Mouse (Mus musculus): ENCODE results near the gene Bbs10.

The Bbs10 gene

DNA sequence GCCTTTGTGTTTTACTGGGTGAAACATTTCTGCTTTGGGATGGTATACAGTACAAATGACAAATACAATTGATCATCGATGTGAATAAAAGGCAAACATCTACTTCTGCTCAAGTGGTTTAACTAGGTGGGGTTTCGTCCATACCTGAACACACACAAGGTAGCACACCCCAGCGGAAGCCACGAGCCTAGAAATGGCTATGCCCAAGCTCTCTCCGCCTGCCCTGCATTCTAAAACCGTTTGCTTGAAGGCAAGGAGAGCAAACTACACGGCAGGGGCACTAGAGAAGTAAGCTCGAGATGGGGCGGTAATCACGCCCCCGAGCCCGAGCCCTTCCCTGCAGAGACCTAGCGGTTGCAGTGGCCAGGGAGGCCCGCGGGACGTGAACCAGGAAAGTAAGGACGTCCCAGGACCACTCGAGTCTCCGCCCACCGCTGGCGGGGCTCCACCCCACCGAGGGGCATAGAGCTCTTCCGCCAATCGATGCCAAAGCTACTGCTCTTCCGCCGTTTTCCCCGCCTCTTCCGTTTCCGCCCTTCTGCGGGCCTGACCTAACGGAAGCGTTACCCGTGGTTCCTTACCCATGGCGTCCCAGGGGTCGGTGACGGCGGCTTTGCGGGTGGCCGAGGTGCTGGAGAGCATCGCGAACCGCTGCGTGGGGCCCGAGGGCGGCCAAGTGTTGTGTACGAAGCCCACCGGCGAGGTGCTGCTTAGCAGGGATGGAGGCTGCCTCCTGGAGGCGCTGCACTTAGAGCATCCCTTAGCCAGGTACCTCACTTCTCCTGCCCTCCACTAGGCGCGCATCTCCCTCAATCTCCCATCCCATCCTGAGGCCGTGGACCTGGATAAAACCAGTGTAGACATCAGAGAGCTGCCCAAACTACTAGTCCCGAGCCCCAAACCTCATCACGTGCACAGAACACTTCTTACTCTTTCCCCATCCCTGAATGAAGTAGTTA is at the start of gene Bbs10:
TSS of gene Bbs10 (plus strand) at position 540 of the 959 bp plus-strand sequence.
- peak; percentile 93 for DNase-seq (ENCODE audit: low read depth)

DNA sequence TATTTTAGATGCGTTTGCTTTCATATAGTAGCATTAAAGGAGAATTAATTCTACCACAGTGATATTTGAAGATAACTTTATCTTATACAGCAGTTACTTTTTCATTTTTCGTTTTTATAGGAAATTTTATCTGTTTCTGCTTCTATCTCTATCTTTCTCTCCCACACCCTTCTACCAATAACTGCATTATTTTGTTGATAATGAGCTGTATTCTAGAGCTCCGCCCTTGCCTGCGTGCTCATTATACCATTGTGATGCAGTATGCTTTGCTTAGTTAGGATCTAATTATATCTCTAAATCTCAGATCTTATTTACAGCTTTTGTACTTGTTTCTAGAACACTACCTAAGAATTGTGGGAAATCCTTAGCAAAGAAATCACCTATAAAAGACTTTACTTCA is 48.3 kb upstream of the Bbs10 start:
- no peak for DNase-seq (ENCODE audit: low read depth)

DNA sequence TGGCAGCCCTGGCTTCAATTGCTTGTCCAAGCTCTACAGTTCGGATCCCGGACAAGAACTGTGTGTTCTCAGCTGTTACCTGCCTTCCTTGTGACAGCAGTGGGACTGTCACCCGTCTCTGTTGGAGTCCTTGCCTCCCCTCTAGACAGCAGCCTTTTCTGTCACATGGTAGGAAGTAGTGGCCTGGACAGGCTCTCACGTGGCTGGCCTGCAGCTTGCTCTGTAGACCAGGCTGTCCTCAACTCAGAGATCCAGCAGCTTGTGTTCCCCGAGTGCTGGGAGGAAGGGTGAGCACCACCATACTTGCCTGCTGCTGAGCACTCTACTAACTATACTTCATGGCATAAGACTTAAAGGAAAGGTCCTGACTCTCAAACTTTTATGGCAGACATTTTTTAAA is 46.8 kb upstream of the Bbs10 start:
- DNase-seq (ENCODE audit: low read depth) = no peak

DNA sequence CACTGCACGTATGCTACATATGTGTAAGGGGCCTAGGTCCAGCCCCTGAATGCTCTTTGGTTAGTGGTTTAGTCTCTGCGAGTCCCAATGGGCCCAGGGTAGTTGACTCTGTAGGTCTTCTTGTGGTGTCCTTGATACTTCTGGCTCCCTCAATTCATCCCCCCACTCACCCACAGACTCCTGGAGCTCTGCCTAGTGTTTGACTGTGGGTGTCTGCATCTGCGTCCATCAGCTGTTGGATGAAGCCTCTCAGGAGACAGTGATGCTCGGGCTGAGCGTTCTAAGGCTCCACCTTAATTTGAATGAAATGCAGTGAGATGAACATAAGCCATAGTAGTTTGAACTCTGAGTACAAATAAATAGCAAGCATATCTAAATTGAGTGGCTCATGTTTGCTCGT is 43.3 kb upstream of the Bbs10 start:
- DNase-seq (ENCODE audit: low read depth) = no peak

DNA sequence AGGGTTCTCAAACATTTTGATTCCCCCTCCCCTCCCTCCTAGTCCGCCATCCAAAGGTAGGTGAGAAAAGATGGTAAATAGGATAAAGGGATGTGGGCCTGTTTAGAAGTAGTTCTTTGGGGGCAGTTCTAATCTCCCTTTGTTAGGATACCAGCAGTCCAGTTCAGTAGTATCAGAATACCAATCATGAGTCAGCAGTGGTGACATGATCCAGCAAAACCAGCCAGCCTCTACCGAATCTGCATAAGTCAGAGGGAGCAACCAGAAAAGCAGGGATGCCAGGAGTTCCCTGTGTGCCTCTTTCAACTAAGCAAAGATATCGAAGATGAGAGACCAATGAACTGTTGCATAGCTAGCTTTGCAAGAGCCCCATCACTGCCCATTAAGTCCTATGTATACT is 42.3 kb upstream of the Bbs10 start:
- no peak for DNase-seq (ENCODE audit: low read depth)

DNA sequence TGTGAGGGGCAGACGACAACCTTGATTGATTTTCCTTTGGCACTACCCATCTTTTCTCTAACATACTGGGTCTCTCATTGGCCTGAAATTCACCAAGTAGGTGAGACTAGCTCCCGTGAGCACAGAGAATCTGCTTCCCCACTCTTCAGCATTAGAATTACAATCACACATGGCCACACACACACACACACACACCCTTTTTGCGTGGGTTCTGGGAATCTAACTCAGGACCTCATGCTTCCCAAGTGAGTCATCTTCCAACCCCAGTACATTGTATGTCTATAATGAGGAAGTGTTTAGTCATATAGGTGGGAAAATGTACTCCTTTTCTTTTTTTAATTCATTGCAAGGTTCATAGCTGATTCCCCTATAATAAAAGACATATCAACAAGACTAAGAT is 41.1 kb upstream of the Bbs10 start:
- no peak for DNase-seq (ENCODE audit: low read depth)

DNA sequence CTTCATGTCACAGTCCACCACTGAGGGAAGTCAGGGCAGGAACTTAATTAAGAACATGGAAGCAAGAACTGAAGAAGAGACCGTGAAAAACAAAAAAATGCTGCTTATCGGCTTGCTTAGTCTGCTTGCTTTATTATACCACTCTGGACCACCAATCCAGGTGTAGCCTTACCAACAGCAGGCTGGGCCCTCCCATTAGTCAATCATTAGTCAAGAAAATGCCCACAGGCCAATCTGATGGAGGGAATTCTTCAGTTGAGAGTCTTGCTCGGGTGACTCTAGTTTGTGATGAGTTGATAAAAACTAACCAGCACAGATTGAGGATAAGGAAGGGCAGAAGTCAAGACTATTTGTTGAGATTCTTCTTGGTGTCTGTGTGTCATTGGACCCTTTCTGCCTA is 40.2 kb upstream of the Bbs10 start:
- DNase-seq (ENCODE audit: low read depth) = no peak

DNA sequence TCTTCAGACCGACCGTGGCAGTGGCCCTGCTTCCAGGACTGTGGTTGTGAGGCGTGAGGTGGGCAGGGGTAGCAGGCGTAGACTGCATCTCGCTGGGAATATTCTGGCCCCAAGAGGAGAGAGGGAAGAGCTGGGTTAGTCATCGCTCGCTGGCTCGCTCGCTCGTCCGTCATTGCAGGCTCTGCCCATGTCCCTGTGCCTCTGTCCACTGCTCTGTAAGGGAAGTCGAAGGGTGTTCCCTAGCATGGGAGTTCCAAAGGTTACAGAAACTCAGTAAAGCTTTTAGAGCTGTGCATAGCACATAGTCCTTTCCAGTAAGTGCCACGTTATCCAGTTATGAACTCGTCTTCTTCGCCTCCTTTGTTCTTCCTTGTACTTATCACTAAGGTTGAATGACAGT is 26.8 kb upstream of the Bbs10 start:
- DNase-seq (ENCODE audit: low read depth) = no peak

DNA sequence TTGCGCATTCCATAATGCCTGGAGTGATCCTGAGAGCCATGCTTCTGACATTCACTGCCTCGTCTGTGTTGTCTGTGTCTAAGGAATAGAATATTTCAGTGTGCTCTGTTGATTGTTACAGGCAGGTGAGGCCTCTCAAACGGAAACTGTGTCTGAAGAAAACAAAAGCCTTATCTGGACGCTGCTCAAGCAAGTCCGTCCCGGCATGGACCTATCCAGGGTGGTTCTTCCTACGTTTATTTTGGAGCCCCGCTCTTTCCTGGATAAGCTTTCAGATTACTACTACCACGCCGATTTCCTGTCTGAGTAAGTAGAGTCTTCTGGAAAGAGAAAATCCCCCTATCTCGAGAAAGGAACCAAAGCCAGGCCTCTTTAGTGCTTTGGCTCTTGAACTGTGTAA is 25.6 kb upstream of the Bbs10 start:
- no peak for DNase-seq (ENCODE audit: low read depth)

DNA sequence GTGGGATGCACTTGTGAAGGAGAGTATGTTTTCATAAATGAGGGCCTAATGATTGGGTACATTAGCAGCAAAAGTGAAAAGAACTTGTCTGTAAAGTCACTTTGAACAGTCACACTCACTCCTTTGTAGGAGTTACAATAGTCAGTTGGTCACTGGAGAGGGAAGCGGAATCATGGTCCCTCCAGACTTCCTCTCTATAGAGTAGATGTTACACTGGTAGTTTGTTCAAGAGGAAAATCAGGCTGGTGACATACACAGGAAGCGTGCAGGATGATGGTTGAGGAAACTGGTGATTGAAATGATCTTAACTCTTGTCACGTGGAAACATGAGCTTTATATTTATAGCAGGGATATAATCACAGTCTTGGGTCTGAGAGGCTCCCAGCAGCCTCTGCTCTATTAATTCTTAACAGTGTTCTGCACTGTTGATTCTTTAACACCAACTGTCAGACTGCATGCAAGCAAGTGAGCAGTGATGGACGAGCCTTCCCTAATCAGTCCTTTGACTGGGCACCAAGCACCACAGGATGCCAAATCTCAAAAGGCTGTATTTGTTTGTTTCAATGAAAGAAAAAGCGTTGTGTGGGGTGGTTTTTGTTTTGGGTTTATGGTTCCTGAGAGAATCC is 24.9 kb upstream of the Bbs10 start:
- no peak for DNase-seq (ENCODE audit: low read depth)

DNA sequence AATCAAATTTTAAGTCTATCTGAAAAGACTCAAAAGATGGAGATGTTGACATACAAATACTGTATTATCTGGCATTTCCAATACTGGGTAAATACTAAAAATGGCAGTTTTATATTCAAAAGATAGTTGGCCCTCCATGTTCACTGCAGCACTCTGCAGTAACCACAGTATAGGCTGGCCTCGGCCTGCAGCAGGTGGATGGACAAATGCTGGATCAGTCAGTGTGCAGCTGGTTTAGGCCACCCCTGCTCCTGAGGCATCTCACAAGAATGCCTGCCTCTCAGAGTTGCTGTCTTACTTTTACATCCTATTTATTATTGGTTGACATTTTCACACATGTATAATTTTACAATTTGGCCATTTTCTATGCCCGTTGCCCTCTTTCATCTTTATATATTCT is 22.7 kb upstream of the Bbs10 start:
- DNase-seq (ENCODE audit: low read depth) = no peak

DNA sequence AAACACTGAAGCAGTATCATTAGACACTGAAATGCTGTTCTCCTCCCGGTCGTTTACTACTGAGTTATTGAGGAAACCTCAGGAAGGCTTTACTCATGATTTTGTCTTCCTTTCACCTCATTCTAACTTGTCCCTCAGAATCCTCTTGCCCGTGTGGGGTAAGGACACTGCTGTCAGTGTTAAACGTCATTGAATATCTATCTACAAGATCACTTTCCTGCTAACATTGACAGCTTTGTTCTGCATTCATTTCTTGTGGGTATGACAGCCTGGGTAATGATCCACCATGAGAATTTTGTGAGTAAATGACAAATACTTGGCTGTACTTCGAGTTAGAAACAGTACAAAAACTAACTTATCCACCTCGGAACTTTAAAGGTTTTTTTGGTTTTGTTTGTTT is 848 bp upstream of the Bbs10 start:
- DNase-seq (ENCODE audit: low read depth) = no peak

DNA sequence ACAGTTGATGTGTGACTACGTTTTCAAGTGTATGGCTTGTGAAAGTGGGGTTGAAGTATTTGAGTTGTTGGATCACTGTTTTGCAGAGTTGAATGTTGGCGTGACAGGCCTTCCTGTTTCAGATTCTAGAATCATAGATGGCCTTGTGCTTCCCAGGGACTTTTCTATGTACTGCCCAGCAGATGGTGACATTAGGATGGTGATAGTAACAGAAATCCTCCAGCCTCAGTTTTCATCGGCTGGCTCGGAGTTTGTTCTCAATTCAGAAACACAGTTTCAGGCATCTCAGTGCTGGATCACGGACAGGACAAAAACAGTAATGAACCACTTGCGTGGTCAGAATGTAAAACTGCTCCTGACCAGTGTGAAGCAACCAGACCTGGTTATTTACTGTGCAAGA is 1.1 kb downstream of the Bbs10 start:
- DNase-seq (ENCODE audit: low read depth) = no peak

DNA sequence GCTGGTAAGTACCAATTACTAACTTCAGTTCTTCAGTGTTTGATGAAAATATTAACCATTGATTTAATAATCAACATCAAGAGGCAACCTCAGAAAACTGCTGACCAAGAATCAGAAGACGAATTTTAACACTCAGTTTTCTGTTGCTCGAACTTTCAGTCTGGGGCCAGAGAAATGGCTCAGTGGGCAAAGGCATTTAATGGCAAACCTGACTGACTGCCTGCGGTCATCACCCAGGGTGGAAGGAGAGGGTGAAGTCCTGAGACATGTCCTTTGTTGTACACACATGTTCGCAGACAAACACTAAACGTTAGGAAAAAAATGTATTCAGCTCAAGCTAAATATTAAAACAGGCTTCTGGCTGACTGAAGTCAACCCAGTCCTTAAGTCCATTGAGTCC is 2.6 kb downstream of the Bbs10 start:
- DNase-seq (ENCODE audit: low read depth) = no peak

DNA sequence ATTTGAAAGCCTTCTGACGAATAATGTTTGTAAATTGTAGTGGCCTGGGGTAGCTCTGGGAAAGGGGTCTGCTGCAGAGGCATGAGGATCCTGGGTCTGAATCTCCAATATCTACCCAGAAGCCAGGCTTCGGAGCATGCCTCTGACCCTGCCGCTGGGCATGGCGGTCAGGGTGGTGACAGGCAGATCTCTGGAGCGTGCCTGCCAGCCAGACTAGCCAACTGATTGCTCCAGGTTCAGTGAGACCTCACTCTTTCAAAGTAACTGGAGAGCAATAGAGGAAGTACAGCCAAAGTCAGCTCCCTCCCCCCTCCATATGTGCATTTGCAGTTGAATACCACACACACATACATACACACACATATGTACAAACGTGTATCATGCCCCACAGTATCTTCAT is 4.0 kb downstream of the Bbs10 start:
- no peak for DNase-seq (ENCODE audit: low read depth)

DNA sequence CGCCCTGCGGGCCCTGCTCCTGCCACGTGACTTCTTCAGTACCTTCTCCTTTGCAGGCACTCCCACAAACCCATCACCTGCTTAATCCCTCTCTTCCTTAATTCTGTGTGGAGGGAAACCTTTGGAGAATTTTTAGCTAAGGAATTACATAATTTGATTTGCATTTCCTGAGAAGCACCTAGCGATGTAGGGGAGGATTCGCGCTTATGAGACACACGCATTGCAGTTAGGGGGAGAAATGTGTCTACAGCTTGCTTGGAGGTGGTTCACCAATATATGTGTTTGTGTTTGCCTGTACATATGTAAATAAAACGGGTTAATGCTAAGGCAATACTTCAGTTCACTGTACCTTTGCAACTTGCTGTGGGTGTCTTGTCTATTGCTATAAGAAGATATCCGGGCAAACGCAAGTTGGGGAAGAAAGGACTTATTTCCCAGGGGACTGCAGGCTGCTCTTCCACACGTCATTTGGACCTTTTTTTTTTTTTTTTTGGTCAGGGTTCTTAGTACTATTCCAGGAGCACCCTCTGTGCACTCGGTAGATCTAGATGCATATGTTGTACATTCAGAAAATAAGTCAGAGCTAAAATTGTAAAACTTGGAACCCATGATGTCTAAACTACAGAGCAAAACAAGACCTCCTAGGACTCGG is 10.5 kb downstream of the Bbs10 start:
- no peak for DNase-seq (ENCODE audit: low read depth)

DNA sequence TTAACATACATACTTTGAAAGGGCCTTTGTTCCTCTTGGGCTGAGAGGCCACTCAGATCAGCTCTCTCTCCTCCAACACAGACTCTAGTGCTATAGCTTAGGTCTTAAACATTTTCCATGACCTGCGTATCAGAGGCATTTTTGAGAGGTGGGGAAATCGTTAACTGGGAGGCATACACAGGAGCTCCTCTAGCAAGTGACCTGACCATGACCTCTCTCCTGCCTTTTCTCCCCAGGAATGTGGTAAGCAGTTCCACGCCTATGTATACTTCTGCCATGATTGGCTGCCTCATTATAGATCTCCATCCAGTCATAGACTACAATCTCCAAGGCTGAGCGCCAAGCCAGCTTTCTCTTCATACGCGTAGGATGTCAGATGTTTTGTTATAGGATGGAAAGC is 14.8 kb downstream of the Bbs10 start:
- no peak for DNase-seq (ENCODE audit: low read depth)

DNA sequence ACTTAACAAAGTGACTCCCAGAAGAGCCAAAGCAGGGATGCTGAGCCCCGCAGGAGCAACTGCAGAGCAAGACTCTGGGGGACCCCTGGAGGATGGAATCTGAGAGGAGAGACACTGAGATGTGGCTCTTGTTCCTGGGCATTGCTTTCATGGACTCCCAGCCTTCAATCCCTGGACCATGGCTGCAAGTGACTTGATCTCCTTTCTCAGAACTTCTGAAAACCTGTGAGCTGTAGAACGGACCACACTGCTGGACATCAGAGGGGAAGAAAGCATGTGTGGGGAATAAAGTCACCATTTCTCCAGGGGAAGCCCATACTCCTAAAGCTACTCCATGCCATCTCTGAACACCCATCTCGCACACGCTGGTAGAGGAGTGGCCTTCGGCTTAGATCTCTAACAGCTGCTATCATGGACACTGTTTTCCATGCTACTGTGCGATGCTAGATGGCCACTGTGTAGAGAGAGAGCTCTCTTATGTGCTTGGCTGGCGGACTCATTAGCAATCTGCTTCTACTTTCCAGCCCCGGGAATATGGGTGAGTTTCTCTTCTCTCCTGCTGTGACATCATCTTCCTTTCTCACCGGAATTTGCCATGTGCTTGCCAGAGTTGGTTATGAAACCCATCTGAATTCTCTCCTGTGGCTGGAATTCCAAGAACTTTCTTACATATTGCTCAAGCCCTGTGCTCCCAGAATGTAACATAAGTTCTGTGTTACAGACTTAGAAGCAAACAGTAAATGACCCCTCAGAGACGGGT is 16.3 kb downstream of the Bbs10 start:
- DNase-seq (ENCODE audit: low read depth) = no peak

DNA sequence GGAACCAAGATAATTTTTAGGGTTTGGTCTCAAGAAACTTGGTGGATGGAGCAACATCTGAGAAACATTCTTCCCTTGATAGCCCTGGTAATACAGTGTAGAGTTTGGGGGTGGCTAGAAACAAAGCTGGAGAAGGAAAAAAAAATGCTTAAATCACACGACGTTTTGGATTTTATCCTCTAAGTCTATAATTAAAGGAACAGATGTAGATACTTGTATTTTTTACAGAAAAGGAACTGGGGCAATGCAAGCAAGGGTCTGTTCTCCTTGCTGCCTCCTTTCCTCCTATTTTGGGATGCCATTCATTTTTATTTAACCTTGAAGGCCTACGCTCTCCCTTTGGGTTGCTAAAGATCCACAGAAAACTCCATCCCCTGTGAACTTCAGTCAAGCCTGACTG is 17.5 kb downstream of the Bbs10 start:
- no peak for DNase-seq (ENCODE audit: low read depth)

DNA sequence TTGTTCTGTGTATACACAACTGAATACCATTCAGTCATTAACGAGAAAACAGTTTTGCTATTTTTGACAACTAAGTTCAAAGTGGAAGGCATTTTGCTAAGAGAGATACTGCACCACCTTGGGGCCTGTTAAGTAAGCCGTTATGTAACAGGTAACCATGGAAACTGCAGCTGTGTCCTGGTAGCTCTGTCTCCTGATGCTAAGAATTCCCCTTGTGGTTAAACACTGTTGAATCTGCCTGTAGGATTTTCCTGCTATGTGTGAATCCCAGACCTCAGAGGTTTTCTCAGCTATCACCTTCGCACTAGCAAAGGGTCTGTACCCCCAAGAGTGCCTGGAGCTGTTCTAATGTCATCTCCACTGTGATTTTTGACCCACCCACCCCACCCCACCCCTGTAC is 19.5 kb downstream of the Bbs10 start:
- no peak for DNase-seq (ENCODE audit: low read depth)

DNA sequence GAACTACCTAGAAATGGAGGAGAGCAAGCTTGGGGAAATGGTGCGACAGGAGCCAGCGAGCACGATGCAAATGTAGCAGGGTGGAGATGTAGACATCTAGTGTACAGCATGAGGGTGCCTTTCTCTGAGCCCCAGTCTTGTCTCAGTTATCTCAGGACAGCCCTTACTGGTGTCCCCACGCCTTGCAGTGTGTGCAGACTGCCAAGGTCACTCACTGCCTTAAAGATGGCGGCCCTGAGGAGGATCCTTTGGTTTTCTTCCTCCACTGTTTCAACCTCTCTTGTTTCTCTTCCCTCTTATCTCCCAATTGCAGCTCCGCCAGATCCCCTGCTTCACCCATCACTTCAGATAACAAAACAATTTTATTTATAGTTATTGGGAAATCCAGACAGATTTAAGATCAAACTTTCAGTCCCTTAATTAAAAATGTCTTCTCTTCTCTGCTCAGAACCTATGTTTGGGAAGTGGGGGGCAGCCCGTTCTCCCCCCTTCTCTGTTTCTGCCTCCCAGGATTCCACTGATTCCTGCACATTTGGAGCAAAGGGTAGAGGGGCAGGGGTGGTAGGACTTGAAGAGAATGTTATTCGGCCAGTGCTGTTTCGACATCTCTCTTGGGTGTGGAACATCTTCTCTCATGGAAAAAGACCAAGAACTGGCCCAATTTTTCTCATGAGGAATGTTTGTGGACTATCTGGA is 20.5 kb downstream of the Bbs10 start:
- DNase-seq (ENCODE audit: low read depth) = no peak

DNA sequence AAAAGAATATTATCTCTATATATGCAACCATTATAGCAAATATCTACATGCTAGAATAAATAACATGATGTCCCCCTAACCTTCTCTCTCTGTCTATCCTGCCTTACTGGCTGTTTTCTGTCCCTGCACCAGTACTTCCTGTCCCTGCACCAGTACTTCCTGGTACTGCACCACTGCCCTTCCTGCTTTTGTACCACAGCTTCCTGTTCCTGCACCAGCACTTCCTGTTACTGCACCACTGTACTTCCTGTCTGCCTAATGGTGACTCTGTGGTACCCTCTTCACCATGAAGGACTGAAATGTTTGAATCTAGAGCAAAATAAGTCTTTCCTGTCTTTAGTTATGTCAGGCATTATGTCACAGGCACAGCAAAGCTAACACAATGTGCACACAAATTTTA is 22.1 kb downstream of the Bbs10 start:
- no peak for DNase-seq (ENCODE audit: low read depth)

Data from c-Kit-positive CD71-negative TER-119-negative erythroid progenitor cells, embryonic 14.5 days (primary cell).